ENCODE assay signal across 8 mouse cellular contexts in genomic region chr8:4324525-4324924, GRCm38 (mm10). TPM values are rescaled to one million over a fixed set of nuclear protein-coding genes. Genes with fewer than 3 reads are reported as not detected.
A peak's percentile ranks its signal among the peaks of the same experiment; 100 is the strongest.
DNase-seq lines count a peak whose midpoint lies in the region; ATAC-seq lines count a peak whose summit lies in the region.

No protein-coding gene starts in this region.

- no peaks in the 10 kb centered on the region for H3K27me3 ChIP-seq in forebrain, embryonic 16.5 days (replicated peaks; ENCODE audit: control insufficient read depth, insufficient read depth, low read length)
- no peaks in the 10 kb centered on the region for H3K27me3 ChIP-seq in limb, embryonic 10.5 days (ENCODE audit: low read depth, poor library complexity, severe bottlenecking)
- no peaks in the 10 kb centered on the region for H3K27me3 ChIP-seq in midbrain, embryonic 14.5 days (ENCODE audit: control insufficient read depth, insufficient read depth, low read length)

- peaks cover 12% of the 10 kb centered on the region for H3K36me3 ChIP-seq in forebrain, embryonic 16.5 days (ENCODE audit: control insufficient read depth, insufficient read depth)
- peaks cover 68% of the 10 kb centered on the region for H3K36me3 ChIP-seq in limb, embryonic 10.5 days
- peaks cover 36% of the 10 kb centered on the region for H3K36me3 ChIP-seq in midbrain, embryonic 14.5 days (ENCODE audit: control insufficient read depth, insufficient read depth, low read length)

- peaks cover 37% of the 10 kb centered on the region for H3K4me1 ChIP-seq in forebrain, embryonic 16.5 days (replicated peaks; ENCODE audit: control insufficient read depth, insufficient read depth, low read length)
- H3K4me1 ChIP-seq in limb, embryonic 10.5 days: peaks cover 19% of the 10 kb centered on the region
- peaks cover 27% of the 10 kb centered on the region for H3K4me1 ChIP-seq in midbrain, embryonic 14.5 days (ENCODE audit: control insufficient read depth, insufficient read depth, low read length)

- WGBS in forebrain, embryonic 16.5 days: under 1% methylated on average over 40 of the region's 42 CpGs
- under 1% methylated on average over 42 of the region's 42 CpGs for WGBS in limb, embryonic 10.5 days
- WGBS in midbrain, embryonic 14.5 days: under 1% methylated on average over 42 of the region's 42 CpGs

- peak; percentile 47 for DNase-seq in adrenal gland, postnatal 25 days
- DNase-seq in adrenal gland, adult 18-20 months (ENCODE audit: low spot score in 2 of 2): no peak
- peak; percentile 36 for DNase-seq in ovary, postnatal 14 days (ENCODE audit: low spot score)
- no peak for DNase-seq in ovary, adult 18-20 months (ENCODE audit: low spot score)
- no peak for DNase-seq in limb, embryonic 10.5 days (ENCODE audit: low spot score)
- DNase-seq in midbrain, embryonic 14.5 days: no peak

- peak; percentile 67 for ATAC-seq in forebrain, embryonic 16.5 days
- peak; percentile 76 for ATAC-seq in midbrain, embryonic 14.5 days (ENCODE audit: low FRiP score, low TSS enrichment)
- no peak for ATAC-seq in erythroid progenitor cell, adult 5-6 weeks (replicated peaks; ENCODE audit: low FRiP score, poor library complexity, severe bottlenecking)

- no peaks in the 10 kb centered on the region for H3K9me3 ChIP-seq in forebrain, embryonic 16.5 days (ENCODE audit: control insufficient read depth, low read length)
- H3K9me3 ChIP-seq in limb, embryonic 10.5 days (replicated peaks): no peaks in the 10 kb centered on the region
- no peaks in the 10 kb centered on the region for H3K9me3 ChIP-seq in midbrain, embryonic 14.5 days (ENCODE audit: control insufficient read depth, low read length)

- peak overlapping the region; percentile 86 for H3K27ac ChIP-seq in forebrain, embryonic 16.5 days (ENCODE audit: low read length)
- peak overlapping the region; percentile 97 for H3K27ac ChIP-seq in limb, embryonic 10.5 days
- H3K27ac ChIP-seq in midbrain, embryonic 14.5 days (replicated peaks; ENCODE audit: low read depth, low read length): peak overlapping the region; percentile 87

- peak overlapping the region; percentile 97 for H3K4me3 ChIP-seq in forebrain, embryonic 16.5 days (replicated peaks; ENCODE audit: low read length)
- H3K4me3 ChIP-seq in limb, embryonic 10.5 days: peak overlapping the region; percentile 98
- peak overlapping the region; percentile 99 for H3K4me3 ChIP-seq in midbrain, embryonic 14.5 days (replicated peaks; ENCODE audit: low read depth, low read length)

- H3K9ac ChIP-seq in forebrain, embryonic 16.5 days (replicated peaks; ENCODE audit: low read depth, low read length): peak overlapping the region; percentile 97
- peak overlapping the region; percentile 99 for H3K9ac ChIP-seq in midbrain, embryonic 14.5 days (replicated peaks; ENCODE audit: low read length)

- peak overlapping the region; percentile 83 for H3K4me2 ChIP-seq in forebrain, embryonic 16.5 days (ENCODE audit: low read length)
- H3K4me2 ChIP-seq in midbrain, embryonic 14.5 days (ENCODE audit: low read length): peak overlapping the region; percentile 72

RNA-seq across cellular contexts. Expression of gene Ccl25, which starts 0.5 kb away (rescaled TPM):
- 18.8 and 20.2 TPM in 2 replicates for total RNA-seq in adrenal gland, postnatal 25 days (2021)
- total RNA-seq in adrenal gland, adult 18-20 months (2021): 10 to 100 TPM; 14.9 to 18.0 TPM
- 17.1 and 21.6 TPM in 2 replicates for polyA plus RNA-seq in forebrain, embryonic 16.5 days (2015; fragmentation: Nextera tagmentation; extraction: Ambion mirVana)
- 24.2 and 27.9 TPM in 2 replicates for polyA plus RNA-seq in limb, embryonic 10.5 days (2016; fragmentation: Nextera tagmentation; extraction: Ambion mirVana)
- polyA plus RNA-seq in midbrain, embryonic 14.5 days (2014; fragmentation: Nextera tagmentation; extraction: Ambion mirVana): 17.0 and 18.4 TPM in 2 replicates
- 12.6 and 23.4 TPM in 2 replicates for total RNA-seq in erythroid progenitor cell, adult 5-6 weeks (2015; ENCODE audit: low replicate concordance)
- 7.1 and 17.3 TPM in 2 replicates for total RNA-seq in erythroid progenitor cell, adult 5-6 weeks (2017; ENCODE audit: low replicate concordance)

RNA-seq across cellular contexts. Expression of gene Elavl1, which starts 0.7 kb away (rescaled TPM):
- total RNA-seq in adrenal gland, postnatal 25 days (2021): 95.1 and 102 TPM in 2 replicates
- total RNA-seq in adrenal gland, adult 18-20 months (2021): 100 to 1,000 TPM; 109 to 115 TPM
- 127 and 150 TPM in 2 replicates for polyA plus RNA-seq in forebrain, embryonic 16.5 days (2015; fragmentation: Nextera tagmentation; extraction: Ambion mirVana)
- 373 and 395 TPM in 2 replicates for polyA plus RNA-seq in limb, embryonic 10.5 days (2016; fragmentation: Nextera tagmentation; extraction: Ambion mirVana)
- polyA plus RNA-seq in midbrain, embryonic 14.5 days (2014; fragmentation: Nextera tagmentation; extraction: Ambion mirVana): 89.3 and 157 TPM in 2 replicates
- 51.2 and 69.2 TPM in 2 replicates for total RNA-seq in erythroid progenitor cell, adult 5-6 weeks (2015; ENCODE audit: low replicate concordance)
- 45.0 and 55.6 TPM in 2 replicates for total RNA-seq in erythroid progenitor cell, adult 5-6 weeks (2017; ENCODE audit: low replicate concordance)

RNA-seq across cellular contexts. Expression of gene Timm44, which starts 48.8 kb away (rescaled TPM):
- total RNA-seq in adrenal gland, postnatal 25 days (2021): 107 and 120 TPM in 2 replicates
- 100 to 1,000 TPM in 1 of 2 experiments, 10 to 100 TPM in 1; 99.4 to 107 TPM for total RNA-seq in adrenal gland, adult 18-20 months (2021)
- polyA plus RNA-seq in forebrain, embryonic 16.5 days (2015; fragmentation: Nextera tagmentation; extraction: Ambion mirVana): 41.1 and 44.5 TPM in 2 replicates
- 71.3 and 75.7 TPM in 2 replicates for polyA plus RNA-seq in limb, embryonic 10.5 days (2016; fragmentation: Nextera tagmentation; extraction: Ambion mirVana)
- polyA plus RNA-seq in midbrain, embryonic 14.5 days (2014; fragmentation: Nextera tagmentation; extraction: Ambion mirVana): 45.1 and 47.2 TPM in 2 replicates
- total RNA-seq in erythroid progenitor cell, adult 5-6 weeks (2015; ENCODE audit: low replicate concordance): 30.6 and 42.9 TPM in 2 replicates
- total RNA-seq in erythroid progenitor cell, adult 5-6 weeks (2017; ENCODE audit: low replicate concordance): 28.4 and 36.9 TPM in 2 replicates

Comparison
In these comparisons a context has a peak if more than half of its experiments do, and no peak if none do; other contexts are left out.
1. DNase-seq: peak in adrenal gland, postnatal 25 days (single experiment) and ovary, postnatal 14 days (single experiment); none in adrenal gland, adult 18-20 months (0 of 2), ovary, adult 18-20 months (single experiment), limb, embryonic 10.5 days (single experiment) and midbrain, embryonic 14.5 days (single experiment).
2. Peak in every context shown above with its lines, with median percentiles within 50 percentile points of each other: H3K27ac ChIP-seq and H3K4me3 ChIP-seq.